Mouse (Mus musculus): Measurements from ENCODE around the gene 5430427O19Rik. TPM values are rescaled to one million over a fixed set of nuclear protein-coding genes. Genes with fewer than 3 reads are reported as not detected.

Gene 5430427O19Rik
- 10.1 and 13.4 TPM in 2 replicates for total RNA-seq (2015)
- 12.3 and 14.0 TPM in 2 replicates for total RNA-seq (2017)

DNA sequence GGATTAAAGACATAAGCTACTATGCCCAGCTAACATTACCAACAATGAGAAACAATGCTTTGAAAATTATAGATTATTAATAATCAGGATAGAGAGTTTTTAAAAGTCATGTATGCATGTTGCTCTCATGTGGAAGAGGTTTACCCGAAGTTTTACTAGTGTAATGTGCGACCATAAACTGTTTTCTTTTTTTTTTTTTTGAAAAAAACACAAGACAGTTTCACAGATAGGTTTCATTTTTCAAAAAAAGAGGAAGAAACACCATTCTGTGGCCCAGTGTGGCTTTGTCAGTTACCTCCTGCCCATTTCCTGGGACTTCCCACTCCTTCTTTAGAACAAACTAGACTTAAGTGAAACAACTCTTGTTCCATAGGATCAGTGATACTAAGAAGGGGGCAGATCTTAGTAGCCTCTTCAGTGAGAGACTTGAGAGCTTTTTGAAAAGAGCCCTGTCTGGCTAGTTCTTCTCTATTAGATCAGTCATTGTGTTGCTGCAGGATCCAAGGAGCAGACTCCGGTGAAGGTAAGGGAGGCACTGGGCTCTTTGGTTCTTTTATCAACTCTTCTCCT is at the start of gene 5430427O19Rik:
Gene 5430427O19Rik, plus strand, starts transcription at position 441 of the 570 bp plus-strand sequence.
- ATAC-seq (replicated peaks; ENCODE audit: poor library complexity) = peak; percentile 69

DNA sequence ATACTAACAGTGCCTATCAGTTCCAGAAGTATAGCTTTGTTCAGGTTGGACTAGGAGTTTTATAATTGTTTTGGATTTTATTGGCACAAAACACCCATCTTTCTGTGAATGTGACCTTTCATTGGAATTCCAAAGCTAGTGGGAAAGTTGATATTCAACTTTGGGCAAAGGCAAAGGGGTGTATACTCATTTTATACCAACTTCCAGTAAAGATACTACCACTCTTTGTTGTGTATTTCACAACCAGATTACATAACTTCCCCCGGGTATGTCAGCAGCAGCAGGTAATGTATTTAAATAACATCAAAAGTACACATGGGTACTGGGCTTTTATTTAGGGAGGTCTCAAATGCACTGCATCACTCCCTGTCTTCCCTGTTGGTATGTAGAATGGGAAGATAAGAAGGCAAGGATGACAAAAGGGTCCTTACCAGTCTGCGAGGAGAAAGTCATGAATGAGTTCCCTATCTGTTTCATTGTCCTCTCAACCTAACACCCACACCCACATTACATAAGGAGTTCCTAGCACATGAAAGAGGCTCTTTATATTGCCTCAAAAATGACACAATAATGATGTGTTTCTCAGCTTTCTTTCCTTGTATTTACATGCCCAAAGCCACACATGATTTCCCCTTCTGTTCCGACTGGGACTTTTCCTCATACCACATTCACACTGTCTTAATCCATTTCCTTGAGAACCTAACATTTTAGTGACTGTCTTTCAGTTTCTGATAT is 42.3 kb upstream of the 5430427O19Rik start:
- ATAC-seq (replicated peaks; ENCODE audit: poor library complexity) = peak; percentile 79

DNA sequence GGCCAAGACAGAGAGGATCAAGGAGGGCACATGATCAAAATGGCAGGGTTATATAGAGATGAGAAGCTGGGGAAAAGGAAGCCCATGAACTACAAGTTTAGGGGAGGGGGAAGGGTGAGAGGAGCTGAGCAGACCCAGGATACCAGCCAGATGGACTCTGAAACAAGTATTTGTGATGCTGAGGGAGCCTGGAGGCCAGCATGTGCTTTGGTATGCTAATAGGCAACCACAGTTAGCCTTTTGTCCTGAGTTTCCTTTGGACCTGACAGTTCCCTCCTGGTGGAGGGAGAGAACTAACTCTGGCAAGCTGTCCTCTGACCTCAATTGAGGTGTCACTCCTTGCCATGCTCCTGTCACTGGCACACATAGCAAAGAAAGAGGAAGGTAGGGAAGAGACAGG is 41.2 kb upstream of the 5430427O19Rik start:
- ATAC-seq (replicated peaks; ENCODE audit: poor library complexity) = no peak

DNA sequence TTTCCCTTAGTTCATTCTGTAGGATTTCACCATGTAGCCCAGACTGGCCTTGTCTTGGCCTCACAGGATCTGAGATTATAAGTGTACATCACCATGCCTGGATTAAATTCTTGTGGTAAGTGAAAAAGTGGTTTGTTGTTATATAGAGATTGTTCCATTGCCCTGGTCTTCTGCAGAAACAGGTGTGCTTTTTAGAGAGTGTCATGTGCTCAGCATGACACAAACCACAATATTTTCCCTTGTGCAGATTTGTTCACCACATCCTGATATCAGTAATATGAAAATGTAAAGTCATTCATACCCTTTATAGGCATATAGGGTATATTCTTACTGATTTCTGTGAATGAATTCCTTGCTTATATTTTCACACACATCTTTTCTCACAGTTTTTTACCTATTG is 31.0 kb upstream of the 5430427O19Rik start:
- ATAC-seq (replicated peaks; ENCODE audit: poor library complexity) = peak; percentile 37

DNA sequence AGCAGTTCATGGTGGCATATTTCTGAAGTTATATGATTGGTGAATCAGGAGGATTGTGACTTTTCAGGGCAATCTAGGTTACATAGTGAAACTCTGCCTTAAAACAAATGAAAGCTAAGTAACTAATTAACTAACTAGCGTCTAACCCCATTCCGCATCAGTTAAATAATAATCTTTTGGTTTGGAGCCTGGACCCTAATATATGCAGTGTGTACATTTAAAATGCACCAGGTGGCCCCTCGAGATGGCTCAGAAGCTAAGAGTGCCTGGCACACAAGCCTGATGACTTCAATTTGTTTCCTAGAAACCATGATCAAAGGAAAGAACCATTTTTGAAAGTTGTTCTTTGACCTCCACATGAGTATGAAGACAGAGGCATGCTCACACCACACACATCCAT is 14.2 kb upstream of the 5430427O19Rik start:
- ATAC-seq (replicated peaks; ENCODE audit: poor library complexity) = no peak

DNA sequence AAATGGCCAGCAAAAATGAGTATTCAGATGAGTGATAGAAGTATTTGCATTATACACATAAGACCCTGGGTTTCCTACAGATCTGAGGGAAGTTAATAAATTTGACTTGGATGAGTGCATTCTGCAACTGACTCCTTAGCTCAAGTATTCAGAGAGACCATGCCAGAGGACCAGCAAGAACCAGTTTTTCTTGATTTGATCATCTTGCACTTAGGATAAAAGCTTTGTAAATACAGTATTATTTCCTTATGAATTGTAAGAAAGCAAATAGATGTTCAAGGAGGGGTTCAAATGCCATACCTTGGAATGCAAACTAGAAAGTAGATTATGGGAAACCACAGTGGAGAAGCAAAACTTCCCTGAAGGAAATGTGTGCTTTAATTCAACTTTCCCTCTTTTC is 13.0 kb upstream of the 5430427O19Rik start:
- no peak for ATAC-seq (replicated peaks; ENCODE audit: poor library complexity)

DNA sequence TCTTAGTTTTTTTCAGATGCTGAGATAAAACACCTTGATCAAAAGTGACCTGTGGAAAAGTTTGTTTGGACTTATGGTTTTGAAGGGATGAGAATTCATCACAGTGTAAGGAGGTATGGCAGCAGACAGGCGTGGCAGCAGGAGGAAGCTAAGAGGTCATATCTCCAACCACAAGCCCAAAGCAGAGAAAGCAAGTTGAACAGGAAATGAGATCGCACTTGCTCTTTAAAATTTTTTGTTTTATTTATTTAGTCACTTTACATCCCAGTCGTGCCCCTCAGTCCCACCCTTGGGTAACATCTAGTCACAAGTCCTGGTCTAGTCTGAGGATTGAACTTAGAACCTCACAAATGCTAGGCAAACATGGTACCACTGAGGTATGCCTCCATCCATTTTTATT is 2.1 kb upstream of the 5430427O19Rik start:
- ATAC-seq (replicated peaks; ENCODE audit: poor library complexity) = peak; percentile 52

DNA sequence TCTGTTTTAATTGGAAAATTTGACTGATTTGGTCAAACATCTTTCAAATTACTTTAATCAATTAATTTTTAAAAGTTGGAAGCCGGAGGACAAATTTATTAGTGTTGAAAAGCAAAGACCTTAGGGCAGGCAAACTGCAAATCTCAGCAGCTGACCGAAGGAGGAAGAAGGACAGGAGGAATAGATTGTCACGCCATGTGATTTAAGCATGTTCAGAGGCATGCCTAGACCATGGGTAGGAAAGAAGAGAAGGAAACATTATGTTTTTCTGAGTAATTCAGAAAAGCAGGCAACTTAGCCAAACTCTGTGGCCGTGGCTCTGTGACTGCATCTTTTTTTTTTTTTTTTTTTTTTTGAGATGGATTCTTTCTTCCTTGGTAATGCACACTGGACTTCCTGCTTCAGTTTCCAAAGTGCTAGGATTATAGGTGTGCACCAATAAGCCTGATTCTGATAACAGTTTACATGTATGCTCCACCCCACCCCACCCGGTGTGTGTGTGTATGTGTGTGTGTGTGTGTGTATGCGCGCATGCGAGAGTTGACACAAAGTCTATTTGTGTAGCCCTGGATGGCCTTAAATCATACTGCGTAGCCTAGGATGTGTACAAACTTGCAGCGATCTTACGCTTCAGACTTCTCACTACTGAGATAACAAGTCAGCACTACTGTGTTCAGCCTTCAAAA is 1.4 kb downstream of the 5430427O19Rik start:
- peak; percentile 35 for ATAC-seq (replicated peaks; ENCODE audit: poor library complexity)

DNA sequence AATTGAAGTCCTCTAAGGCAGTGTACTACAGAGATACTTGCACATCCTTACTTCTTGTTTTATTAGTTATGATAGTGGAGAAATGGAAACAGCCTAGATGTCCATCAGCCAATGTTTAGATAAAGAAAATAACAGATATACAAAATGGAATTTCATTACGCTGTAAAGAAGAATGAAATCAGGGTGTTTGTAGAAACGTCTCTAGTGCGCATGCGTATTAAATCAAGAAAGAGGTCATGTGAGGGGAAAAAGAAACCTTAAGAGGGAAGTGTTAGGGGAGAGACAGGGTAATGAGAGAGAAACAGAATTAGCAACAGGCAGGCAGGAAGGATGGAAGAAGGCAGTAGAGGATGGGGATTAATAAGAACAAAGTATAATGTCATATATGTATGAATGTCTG is 4.2 kb downstream of the 5430427O19Rik start:
- no peak for ATAC-seq (replicated peaks; ENCODE audit: poor library complexity)

DNA sequence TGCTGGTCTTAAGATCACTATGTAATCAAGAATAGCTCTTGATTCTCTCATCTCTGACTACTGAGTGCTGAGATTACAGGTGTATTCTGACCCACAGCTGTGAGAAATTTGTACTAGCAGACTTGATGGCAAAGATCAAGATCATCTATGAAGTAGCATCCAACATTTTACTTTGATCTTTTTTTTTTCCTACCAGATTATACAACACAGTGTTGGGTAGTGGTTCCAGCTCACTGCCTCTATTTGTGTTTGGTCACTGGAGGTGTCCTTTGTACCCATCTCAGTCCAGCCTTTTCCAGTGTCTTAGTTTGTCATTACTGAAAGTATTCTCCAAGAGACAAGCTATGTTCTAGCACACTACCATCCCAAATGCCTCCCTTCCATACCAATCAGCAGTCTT is 5.8 kb downstream of the 5430427O19Rik start:
- ATAC-seq (replicated peaks; ENCODE audit: poor library complexity) = no peak

DNA sequence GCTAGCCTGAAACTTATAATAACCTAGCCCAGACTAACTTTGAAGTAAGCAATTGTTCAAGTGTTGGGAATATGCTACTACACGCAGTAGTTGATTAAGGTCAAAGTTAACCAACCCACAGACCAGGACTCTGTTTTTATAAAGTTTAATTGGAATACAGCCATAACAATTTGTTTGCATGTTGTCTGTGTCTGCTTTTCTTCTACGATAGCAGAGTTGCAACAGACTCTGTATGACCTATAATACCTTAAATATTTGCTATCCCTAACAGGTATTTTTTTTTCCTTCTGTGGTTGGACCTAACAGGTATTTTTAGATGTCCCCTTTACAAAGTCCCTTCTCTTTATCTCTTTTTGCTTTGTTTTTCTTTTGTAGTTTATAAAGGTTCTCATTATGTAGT is 7.6 kb downstream of the 5430427O19Rik start:
- ATAC-seq (replicated peaks; ENCODE audit: poor library complexity) = no peak

DNA sequence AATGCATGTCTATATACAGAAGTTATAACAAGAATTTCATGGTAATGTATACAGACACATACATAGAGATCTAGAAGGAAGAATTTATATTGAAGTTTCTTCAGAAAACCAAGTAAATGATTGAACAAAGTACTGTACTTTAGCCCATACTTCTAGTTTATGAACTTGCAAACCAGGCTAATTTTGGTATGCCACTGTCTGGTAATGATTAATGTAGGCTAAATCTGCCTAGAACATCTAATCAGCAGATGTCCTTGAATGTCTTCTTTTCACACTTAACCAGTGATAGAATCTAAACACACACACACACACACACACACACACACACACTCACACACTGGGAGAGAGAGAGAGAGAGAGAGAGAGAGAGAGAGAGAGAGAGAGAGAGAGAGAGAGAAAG is 8.1 kb downstream of the 5430427O19Rik start:
- ATAC-seq (replicated peaks; ENCODE audit: poor library complexity) = no peak

DNA sequence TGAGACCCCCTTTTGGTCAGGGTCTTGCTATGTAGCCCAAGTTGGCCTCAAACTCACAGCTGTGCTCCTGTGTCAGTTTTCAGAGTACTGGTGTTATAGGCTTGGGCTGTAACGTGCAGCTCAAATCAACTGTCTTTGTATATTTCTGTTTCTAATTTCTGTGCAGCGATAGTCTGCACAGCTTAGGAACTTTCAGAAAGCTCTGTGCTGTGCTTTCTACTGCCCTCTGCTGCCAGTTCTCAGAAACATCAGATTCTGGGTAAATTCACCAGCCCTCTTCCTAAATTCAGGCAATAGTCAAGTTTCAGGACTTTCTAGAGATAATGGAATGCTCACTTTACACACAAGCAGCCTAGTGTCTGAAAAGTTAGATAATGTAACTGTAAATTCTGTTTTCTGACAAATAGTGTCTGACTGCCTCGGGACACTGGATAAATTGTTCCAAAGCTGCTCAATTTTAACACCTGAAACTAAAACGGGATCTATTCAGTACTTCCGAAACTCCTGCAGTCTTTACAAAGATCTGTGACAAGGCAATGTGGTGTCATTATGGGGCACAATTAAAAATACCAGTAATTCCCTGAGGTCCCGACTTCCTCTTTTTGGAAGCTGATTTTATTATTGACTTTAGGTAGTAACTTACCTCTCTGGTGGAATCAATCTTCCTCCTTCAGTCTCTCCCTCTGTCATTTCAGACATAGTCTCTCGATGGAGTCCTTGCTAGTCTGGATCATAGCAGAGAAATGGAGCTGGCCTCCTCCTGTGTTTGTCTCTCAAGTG is 9.2 kb downstream of the 5430427O19Rik start:
- peak; percentile 92 for ATAC-seq (replicated peaks; ENCODE audit: poor library complexity)

DNA sequence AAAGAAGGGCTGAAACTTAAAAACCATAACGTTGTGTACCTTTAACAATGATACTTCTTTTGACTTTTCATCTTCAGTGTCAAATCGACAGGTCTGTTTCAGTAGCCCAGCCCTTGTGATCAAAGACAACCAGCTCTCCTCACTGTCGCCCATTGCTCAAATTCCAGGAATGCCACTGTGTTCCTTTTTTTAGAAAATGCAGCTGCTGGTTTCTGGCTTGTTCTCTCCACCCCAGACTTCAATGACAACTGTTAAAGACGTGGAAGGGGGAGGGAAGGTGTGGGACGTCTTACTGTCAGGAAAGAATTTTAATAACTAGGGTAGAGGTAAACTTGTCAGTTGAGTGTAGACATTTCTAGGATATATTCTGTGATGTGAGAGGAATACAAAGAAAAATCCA is 16.5 kb downstream of the 5430427O19Rik start:
- no peak for ATAC-seq (replicated peaks; ENCODE audit: poor library complexity)

DNA sequence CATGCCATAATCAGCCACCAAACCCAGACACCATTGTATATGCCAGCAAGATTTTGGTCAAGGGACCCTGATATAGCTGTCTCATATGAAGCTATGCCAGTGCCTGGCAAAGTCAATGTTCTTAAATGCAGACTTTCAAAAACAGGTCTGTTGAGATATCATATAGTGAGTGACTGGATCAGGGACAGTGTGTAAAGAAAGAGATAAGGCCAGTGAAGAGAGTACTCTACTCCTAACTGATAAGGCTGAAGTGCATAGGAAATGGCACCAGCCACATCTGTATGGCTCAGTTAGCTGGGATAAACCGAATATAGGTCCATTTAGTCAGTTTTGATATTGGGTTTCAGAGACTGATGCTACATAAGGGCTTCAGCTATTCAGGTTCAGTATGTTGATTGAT is 31.0 kb downstream of the 5430427O19Rik start:
- peak; percentile 57 for ATAC-seq (replicated peaks; ENCODE audit: poor library complexity)

DNA sequence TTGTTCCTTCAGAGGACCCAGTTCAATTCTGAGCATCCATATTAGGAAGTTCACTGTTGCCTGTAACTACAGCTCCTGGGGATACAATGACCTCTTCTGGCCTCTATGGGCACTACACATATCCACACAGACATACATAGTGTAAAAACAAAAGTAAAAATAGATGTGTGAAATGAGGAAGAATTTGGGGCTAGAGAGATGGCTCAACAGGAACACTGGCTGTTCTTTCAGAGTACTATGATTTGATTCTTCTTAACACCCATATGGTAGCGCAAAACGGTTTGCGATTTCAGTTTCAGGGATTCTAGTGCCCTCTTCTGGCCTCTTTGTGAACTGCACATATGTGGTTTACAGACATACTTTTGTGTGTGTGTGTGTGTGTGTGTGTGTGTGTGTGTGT is 48.9 kb downstream of the 5430427O19Rik start:
- peak; percentile 99 for ATAC-seq (replicated peaks; ENCODE audit: poor library complexity)

DNA sequence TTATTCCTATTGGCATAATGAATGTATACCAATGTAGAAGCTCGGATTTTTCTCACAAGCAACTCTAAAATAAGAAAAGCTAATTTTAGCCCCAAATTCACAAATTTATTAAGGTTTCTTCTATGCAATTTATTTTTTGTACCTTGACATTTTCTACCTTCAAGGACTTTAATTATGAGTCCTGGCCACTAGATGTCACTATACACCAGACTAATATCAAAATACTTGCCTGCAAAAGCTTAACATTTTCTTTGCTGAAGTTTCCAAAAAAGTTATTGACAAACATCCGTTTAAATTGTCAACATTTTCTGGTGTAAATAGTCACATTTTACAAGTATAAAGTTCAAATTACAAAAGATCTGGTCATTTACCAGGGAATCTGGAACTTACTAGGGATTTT is 62.8 kb downstream of the 5430427O19Rik start:
- 0 out of 2 replicates have a peak, but pooled peaks have one; percentile 37 for ATAC-seq (replicated peaks; ENCODE audit: poor library complexity)
